Mouse (Mus musculus): ENCODE results near the gene Klhdc4.

The Klhdc4 gene

DNA sequence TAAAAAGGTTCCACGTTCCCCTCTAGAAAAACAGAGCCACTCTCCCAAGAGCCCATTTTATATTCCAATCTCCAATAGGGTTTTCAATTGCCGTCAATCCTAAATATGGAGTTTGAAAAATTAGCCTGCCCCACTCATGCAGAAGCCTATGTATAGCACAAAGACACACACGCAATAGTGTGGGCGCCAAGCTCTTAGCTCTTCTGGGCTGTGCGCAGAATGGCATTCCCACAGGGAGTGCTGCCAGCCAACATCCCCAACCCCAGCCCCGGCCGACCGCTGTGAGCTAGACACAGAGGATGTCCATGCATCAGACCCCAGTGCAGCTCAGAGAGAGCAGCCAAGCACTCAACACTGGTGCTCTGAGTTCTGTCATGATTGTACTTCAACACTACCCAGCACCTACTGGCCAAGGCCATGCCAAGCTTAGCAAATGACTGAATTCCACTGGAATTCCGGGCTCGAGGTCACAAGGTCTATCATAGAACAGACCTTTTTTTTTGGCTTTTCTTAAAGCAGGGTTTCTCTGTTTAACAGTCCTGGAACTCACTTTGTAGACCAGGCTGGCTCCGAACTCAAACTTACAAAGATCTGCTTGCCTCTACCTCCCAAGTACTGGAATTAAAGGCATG, 19.7 kb downstream of the Klhdc4 start:
- DNase-seq (ENCODE audit: low spot score in 2 of 2) = no peak

DNA sequence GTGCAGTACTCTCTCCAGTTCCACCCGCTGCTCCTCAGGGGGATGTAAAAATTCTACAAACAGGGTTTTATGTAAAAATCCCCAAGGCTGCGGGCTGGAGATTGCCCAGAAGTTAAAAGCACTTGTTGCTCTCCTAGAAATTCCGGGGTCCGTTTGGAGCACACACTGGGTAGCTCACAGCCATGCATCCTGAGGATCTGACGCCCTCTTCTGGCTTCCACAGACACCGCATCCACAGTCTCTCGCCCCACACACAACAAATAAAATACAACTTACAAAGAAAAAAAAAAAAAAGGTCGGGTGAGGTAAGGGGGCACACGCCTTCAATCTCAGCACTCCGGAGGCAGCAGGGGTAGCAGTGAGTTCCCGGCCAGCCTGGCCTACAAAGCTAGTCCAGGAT, 21.3 kb downstream of the Klhdc4 start:
- no peak for DNase-seq (ENCODE audit: low spot score in 2 of 2)

DNA sequence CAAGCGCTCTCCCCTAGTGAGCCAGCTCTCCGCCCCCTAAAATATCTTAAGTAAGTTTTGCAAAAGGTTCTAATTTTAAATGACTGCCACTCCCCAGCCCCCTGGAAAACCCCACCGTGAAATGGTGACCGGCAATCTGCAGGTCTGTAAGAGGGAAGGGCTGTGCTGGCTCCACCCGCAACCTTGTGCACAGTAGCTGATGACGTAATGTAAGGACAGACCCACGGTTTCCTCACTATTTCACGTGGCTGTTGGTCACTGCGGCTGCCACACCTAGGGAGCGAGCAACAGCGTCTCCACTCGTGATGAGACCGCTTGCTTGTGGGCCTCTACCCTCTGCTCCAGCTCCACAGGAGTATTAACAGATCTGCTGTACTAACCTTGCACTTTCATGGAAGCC, 23.2 kb downstream of the Klhdc4 start:
- DNase-seq (ENCODE audit: low spot score in 2 of 2) = no peak

DNA sequence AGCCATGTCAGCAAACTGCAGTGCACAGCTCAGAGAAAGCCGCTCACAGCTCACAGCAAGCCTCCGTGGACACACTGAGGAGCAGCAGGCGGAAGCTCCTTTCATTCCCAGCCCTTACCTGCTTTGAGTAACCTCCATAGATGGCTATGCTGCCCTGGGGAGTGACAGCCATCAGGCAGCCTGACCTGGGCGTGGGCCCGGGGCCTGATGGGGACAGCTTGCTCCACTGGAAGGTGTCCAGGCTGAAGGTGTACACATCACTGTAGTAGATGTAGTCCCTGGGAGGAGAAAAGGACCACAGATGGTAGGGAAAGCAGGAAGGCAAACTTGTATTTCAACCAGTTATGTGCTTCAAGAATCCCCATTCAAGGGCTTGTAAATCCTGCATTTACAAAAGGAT, 24.5 kb downstream of the Klhdc4 start:
- DNase-seq (ENCODE audit: low spot score in 2 of 2) = no peak

DNA sequence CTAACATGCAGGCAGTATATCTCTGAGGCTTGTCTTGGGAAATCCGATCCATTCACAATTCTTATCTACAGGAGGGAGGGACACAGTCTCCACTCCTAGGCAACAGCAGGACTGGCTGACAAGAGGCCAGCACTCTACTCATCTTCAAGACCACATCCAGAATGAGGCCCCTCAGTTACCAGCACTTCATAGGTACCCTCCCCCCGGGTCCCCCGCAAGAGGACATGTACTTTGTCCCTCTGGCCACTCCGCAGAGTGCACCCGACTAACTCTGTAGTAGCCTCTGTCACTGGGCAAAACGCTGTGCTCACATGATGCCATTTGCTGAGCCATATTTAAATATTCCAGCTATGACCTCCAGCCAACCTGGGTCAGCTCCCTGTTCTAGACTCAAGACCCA, 31.0 kb downstream of the Klhdc4 start:
- no peak for DNase-seq (ENCODE audit: low spot score in 2 of 2)

DNA sequence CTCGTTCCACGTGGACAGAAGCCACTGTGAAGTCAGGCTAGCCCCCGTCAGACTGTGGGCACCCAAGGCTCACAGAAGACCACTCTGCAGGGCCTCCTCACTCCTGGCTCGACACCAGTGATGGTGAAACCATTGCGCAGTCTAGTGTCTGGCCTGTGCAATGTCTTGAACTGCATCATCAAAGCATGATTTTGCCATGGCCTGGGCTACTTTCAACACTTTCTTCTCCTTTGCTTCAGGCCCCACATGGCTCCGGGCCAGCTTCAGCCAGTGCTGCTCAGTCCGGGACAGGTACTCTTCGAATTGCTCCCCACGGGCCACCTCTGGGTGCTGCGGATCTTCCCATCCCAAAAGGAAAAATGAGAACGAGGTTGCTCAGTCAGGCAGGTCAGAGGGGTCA, 33.0 kb downstream of the Klhdc4 start:
- DNase-seq (ENCODE audit: low spot score in 2 of 2) = no peak

DNA sequence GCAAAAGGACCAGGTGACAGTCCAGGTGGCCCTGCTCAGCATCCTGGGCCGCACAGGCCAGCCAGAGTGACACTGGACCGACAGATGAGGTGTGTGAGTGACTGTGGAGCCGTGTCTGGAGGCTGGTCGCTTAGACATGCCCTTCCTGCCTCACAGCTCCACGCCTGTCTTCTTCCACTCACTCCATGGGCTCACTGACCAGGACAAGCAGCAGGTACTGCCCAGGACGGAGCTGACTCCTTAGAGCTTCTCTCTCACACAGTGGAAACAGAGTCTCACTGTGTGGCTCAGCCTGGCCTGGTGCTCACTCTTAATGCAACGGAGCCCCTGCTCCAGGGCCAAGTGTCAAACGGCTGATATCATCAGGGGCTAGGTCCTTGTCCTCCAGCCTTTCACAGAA, 33.9 kb downstream of the Klhdc4 start:
- no peak for DNase-seq (ENCODE audit: low spot score in 2 of 2)

DNA sequence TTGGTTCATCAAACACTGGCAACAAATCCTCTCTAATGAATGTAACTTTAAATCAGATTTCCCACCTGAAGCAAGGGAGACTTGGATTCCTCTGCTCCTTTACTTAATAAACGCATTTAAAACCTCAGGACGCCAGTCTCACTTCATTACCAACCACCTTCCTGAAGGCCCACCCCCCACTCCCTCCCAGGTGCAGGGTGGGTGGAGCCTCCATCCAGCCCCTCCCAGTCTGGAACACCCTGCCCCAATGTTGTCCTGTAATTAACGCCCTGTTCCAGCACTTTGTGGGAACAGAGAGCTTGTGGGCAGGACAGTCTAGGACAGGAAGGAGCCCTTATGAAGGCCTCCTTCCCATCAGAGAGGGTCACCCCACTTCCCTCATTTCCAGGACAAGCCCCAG, 35.2 kb downstream of the Klhdc4 start:
- no peak for DNase-seq (ENCODE audit: low spot score in 2 of 2)

DNA sequence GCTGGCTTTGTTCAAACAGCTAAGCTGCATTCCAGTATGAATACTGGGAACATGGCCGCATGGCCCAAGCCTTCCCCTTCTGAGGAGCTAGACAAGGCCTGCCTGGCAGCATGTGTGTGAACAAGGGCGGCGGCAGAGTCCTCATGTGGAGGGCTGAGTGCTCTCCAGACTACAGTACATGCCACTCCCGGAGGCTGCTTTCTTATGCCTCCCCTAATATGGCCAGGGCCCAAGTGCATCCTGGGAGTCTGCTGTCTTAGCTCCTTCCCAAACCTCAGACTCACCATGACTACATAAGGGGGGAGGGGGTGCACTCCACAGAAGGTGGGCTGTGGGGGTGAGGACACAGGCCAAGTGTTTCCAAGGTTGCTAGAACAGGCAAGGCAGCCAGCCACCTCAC, 36.7 kb downstream of the Klhdc4 start:
- no peak for DNase-seq (ENCODE audit: low spot score in 2 of 2)

DNA sequence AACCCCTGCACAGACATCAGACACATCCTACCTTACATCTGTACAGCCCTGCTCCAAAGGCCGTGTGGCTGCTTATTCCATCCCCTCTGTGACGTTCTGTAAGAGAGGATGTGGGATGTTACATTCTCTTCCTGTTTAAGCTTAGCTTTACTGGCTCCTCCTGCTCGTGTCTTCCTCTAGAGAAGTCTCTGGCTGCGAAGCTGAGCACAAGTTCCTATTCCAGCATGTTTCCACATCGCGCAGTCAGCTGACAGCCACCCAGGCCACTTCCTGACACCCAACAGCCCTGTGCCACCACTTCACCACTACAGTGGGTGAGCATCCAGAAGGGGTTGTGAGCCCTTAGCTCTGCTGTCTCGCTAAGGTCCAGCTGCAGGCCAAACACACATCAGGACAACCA, 37.2 kb downstream of the Klhdc4 start:
- no peak for DNase-seq (ENCODE audit: low spot score in 2 of 2)

DNA sequence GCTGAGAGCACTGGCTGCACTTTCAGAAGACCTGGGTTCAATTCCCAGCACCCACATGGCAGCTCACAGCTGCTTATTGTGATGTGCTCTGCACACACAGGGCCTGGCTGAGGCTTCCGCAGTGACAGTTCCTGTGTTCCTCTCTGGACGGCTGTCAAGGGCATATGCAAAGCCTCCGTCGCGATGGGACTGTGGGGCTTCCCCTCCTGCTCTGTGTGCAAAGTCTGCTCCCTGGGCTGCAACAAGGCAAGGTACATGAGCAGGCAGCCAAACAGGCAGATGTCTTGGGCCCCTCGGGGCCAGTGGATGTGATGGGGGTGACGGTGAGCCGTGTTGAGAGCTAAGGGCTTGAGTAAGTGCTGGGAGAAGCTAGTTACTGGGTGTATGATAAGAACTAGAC, 40.6 kb downstream of the Klhdc4 start:
- no peak for DNase-seq (ENCODE audit: low spot score in 2 of 2)

DNA sequence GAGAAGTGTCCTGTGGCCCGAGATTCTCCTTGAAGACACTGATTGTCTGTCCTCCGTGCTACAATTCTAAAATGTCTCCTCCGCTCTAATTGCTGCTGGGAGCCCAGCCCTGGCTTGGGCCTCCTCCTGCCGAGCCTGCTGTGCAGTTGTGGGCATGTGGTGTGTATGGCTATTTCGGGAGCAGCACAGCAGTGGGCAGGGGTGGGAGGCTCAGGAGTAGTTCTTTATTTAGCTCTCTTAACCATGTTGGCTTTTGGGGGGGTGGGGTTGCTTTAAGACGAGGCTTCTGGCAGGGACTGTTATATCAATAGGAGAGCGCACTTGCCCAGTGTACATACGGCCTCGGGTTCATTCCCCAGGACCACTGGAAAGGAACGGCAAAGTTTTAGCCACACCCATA, 42.8 kb downstream of the Klhdc4 start:
- DNase-seq (ENCODE audit: low spot score in 2 of 2) = no peak

DNA sequence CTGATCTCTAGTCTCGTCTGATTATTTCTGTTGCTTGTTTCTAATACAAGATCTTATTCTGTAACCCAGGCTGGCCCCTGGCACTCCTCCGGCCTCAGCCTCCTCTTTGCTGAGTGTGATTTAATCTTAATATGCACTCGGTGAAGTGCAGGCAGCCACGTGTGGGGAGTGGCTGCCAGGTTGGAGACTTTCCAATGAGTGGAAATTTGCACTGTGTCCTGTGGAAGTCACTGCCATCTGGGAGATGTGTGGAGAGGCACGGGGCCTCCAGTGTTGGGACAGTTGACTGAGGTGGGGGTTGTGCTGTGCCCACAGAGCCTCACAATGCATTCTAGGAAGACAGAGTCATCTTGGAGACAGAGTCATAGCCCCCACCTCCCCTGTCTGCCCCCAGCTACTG, 46.9 kb downstream of the Klhdc4 start:
- no peak for DNase-seq (ENCODE audit: low spot score in 2 of 2)

DNA sequence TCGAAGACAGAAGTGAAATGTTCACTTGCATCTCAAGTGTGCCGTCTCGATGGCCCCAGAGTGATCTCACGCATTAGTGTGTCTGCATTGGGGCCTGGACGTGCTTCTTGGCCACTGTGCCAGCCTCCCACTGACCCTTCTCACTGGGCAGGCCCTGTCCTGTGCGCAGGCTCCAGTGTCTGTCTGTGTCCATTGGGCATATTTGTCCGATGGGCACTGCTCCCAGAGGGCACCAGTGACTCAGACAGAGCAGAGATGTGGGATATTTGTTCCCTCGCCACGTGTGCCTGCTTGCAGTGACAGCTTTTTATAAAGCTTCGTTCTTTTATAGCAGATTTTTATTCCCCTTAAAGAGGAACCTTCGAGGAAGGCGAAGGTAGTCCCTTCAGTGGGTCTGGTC, 55.5 kb downstream of the Klhdc4 start:
- no peak for DNase-seq (ENCODE audit: low spot score in 2 of 2)

DNA sequence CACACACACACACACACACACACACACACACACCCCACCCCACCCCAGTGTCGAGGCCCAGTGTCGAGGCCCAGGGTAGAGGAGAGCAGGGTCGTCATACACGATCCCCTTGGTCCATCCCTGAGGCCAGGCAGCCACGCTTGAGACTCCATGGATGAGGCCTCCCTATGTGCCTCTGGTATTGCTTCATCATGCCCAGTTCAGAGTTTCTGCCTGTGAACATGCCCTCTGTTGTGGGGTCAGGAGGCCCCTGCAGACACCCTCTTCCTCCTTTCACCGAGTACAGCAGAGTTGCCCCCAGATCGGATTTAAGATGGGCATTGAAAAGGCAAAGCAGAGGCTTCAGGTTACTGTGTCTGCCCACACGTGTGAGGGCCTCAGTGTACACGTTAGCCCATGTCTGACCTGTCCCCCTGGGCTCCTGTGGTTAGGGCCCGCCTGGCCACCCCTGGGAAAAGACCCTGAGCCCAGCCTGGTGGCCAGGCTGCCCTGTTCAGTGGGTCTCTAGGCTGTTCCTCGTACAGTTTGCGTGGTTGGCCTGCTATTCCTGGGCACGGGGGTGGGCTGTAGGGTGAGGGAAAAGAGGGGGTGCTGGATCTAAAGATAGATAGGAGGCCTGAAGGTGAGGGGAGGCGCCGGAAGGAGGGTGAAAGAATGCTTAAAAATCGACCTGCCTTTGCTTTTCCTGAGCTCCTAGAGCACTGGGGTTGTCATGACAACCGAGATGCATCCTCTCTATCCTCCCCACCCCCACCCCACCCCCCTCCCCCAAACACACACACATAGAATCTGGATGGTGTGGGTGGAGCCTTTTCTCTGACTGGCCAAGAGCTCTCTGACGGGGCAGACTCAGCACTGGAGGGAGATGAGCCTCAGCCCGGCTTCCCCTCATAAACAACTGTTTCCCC, 58.3 kb downstream of the Klhdc4 start:
- DNase-seq (ENCODE audit: low spot score in 2 of 2) = no peak

DNA sequence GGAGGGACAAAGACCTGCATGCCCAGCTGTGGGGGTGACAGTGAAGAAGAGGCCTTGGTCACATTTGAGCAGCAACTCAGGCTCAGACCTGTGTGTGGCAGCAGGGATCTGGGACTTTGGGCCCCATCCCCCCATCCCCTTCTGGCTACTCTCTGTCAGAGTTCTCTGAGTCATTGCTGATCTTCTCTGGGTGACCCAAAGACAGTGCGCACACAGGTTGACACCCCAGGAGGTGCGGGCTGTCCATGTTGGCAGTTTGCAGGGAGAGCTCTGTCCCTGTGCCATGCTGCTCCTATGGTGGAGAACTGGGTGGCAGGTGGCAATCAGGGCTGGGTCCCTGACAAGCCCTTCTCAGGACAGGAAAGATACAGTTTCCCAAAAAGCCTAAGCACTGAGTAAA, 59.7 kb downstream of the Klhdc4 start:
- DNase-seq (ENCODE audit: low spot score in 2 of 2) = no peak

DNA sequence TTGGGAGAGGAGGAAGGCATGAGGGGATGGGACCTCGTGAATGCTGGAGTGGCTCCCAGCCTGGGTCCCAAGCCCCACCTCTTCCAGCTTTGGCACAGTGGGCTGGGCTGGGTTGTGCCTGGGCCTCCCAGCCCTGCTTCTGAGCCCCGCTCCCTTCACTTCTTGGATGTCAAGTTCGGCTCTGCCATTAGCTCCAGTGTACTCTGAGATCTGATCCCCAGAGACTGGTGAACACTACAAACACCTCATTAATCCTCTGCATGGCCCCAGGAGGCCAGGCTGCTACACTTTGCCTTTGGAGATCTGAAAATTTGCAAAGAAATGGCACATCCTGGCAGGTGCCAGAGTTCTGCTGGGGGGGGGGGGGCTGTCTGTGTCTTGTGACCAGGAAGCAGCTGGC, 60.3 kb downstream of the Klhdc4 start:
- no peak for DNase-seq (ENCODE audit: low spot score in 2 of 2)

DNA sequence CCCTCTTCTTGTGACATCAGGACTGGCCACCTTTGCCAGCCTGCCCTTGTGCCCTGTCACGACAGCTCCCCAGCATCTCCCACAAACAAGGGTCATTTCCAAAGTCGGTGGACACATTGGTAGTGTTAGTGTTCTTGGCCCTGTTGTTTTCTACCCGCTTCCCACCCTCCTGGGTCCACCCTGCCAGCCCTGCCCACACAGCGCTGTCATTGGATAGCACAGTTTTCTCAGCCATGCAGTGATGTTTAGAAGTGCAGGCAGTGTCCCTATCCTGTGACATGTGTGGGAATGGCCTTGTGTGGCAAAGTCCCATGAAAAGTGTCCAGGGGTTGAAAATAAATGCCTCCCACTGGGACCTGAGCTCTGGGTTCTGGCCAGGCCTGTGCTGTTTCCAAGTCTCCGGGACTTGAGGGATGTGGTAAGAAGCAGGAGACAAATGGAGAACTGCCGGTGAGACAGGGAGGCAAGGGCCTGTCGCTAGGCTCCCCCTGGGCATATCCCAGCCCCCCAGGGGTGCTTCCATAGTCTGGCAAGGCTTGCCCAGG, 63.7 kb downstream of the Klhdc4 start:
- no peak for DNase-seq (ENCODE audit: low spot score in 2 of 2)

DNA sequence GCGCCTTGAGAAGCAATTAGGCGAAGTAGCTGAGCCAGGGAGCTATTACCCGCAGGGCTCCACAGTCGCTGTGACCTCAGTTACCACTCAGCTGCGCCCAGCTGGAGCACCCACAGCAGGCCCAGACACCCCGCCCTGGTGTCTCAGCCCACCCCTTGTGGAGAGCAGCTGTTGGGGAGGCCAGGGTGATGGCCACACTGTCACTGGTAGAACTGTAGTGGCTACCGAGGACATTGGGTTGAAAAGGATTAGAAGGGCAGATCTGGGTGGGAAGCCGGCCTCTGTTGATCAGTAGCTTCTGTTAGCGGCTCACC, 65.7 kb downstream of the Klhdc4 start:
- DNase-seq (ENCODE audit: low spot score in 2 of 2) = no peak

DNA sequence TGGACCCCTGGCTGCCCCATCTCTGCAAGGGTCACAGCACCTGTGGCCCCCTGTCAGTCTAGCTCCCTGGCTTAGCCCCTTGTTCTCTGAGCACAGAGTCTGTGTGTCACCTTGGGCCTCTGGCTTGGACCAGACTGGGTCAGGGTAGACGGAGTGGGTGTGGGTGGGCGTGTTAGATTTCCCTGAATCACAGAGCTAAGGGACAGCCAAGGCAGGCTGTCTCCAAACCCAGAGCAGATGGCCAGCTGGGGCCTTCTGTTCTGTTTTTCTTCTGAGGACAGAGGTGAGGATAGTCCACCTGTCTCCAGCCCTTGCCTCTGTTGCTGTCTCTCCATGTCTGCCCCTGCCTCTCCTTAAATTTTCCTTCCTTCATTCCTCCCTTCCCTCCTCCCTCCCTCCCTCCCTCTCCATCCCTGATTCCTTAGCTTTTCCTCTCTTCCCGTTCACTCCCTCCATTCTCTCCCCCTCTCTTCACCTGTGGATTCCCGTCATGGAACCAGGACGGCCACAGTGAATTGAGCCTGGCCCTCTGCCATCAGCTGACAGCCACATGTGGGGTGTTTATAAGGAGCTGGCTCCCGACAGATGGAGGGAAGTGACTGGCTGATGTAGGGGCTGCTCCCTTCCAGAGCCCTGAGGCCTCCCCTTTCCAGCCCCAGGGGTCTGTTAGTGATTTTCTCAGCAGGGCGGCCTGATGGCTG, 66.2 kb downstream of the Klhdc4 start:
- DNase-seq (ENCODE audit: low spot score in 2 of 2) = no peak

DNA sequence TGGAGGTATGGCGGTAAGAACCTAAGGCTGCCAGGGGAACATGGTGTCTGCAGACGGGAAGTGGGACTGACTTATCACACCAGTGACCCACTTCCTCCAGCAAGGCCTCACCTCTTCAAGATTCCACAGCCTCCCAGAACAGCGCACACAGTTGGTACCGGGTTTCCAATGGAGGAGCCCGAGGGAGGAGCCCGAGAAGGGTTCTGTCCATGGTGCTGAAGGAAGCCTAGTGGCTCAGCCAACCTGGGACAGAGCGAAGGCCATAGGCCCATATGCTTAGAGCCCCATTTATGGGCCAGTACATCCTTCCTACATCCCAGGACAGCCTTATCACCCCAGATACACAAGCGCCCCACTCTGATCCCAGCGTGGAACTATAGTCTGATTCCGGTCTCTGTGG, 67.9 kb downstream of the Klhdc4 start:
- no peak for DNase-seq (ENCODE audit: low spot score in 2 of 2)

DNA sequence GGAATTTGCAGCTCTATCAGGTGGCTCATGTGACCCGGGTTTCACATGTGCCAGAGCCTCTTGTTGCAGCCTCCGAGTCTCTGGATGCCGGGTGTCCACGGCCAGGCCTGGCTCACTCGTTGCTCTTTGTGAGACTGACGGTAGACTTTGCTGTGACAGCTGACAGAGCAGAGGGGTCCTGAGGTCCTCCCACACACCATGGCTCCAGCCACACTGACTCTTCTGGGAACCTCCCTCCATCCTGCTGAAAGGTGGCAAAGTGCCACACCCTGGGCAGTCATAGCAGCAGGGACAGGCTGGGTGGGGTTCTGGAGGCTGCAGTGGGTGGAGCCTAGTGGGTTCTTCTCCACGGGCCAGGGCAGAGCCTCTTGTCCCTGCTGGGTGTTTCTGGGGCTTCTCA, 68.9 kb downstream of the Klhdc4 start:
- DNase-seq (ENCODE audit: low spot score in 2 of 2) = no peak

DNA sequence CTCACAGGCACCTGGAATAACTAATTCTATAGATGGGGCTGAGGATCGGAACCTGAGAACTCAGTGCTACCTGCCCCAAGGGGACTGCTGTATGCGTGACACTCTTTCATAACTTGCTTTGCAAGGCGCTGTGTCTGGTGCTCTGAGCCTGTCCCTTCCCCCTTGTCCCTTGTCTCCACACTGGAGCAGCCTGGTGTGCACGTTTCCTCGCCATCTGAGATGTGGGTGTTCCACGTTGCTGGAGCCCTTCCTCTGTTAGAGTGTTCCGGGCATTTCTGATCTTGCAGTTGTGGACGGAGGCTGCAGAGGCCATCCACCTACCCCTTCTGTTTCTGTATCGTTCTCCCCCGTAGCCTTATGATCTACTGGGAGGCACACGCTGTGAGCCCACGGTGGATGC, 70.9 kb downstream of the Klhdc4 start:
- DNase-seq (ENCODE audit: low spot score in 2 of 2) = no peak
